Mouse (Mus musculus) spleen, adult 18-20 months (tissue): Measurements from ENCODE around the gene Sh3rf1.

ENCODE experiments used
- DNase-seq, 2 experiments: peaks; one replicate each; pipeline ENCODE4 v3.0.0; 2022; ENCODE audit warnings: mixed read lengths in 2 of 2

Gene Sh3rf1

GRCm38 (mm10) chr8:61325014-61325715, 101.5 kb downstream of the Sh3rf1 start:
- no peak for DNase-seq

GRCm38 (mm10) chr8:61326281-61326680, 102.6 kb downstream of the Sh3rf1 start:
- DNase-seq: no peak

GRCm38 (mm10) chr8:61327333-61327732, 103.7 kb downstream of the Sh3rf1 start:
- DNase-seq: no peak

- no peak for DNase-seq
These were observed 116.0 kb downstream of the Sh3rf1 start for GRCm38 (mm10) chr8:61339629-61340028.

- no peak for DNase-seq
These were observed 116.8 kb downstream of the Sh3rf1 start for GRCm38 (mm10) chr8:61340283-61340984.

GRCm38 (mm10) chr8:61341587-61342441, 118.1 kb downstream of the Sh3rf1 start:
- DNase-seq: no peak

- no peak for DNase-seq
These were observed 118.9 kb downstream of the Sh3rf1 start for GRCm38 (mm10) chr8:61342473-61343026.

- DNase-seq: no peak
These were observed 120.8 kb downstream of the Sh3rf1 start for GRCm38 (mm10) chr8:61344435-61344834.

GRCm38 (mm10) chr8:61346941-61347340, 123.3 kb downstream of the Sh3rf1 start:
- DNase-seq: no peak

- DNase-seq: no peak
These were observed 123.9 kb downstream of the Sh3rf1 start for GRCm38 (mm10) chr8:61347526-61347925.

- no peak for DNase-seq
These were observed 124.4 kb downstream of the Sh3rf1 start for GRCm38 (mm10) chr8:61348029-61348428.

- no peak for DNase-seq
These were observed 124.8 kb downstream of the Sh3rf1 start for GRCm38 (mm10) chr8:61348518-61348917.

- DNase-seq: no peak
These were observed 126.8 kb downstream of the Sh3rf1 start for GRCm38 (mm10) chr8:61350443-61350842.

GRCm38 (mm10) chr8:61351638-61352037, 128.0 kb downstream of the Sh3rf1 start:
- no peak for DNase-seq

- DNase-seq: no peak
These were observed 131.8 kb downstream of the Sh3rf1 start for GRCm38 (mm10) chr8:61355503-61355902.

- no peak for DNase-seq
These were observed 135.3 kb downstream of the Sh3rf1 start for GRCm38 (mm10) chr8:61359004-61359403.

- no peak for DNase-seq
These were observed 136.2 kb downstream of the Sh3rf1 start for GRCm38 (mm10) chr8:61359851-61360272.

- DNase-seq: no peak
These were observed 136.7 kb downstream of the Sh3rf1 start for GRCm38 (mm10) chr8:61360362-61360761.

- no peak for DNase-seq
These were observed 137.8 kb downstream of the Sh3rf1 start for GRCm38 (mm10) chr8:61361476-61361875.

- DNase-seq: no peak
These were observed 138.7 kb downstream of the Sh3rf1 start for GRCm38 (mm10) chr8:61362301-61362913.

GRCm38 (mm10) chr8:61373303-61373702, 149.6 kb downstream of the Sh3rf1 start:
- DNase-seq: no peak

- no peak for DNase-seq
These were observed 150.5 kb downstream of the Sh3rf1 start for GRCm38 (mm10) chr8:61374059-61374755.
